Mouse (Mus musculus) limb, embryonic 14.5 days (tissue): ENCODE data around the gene Nudt17. TPM values are rescaled to one million over a fixed set of nuclear protein-coding genes. Genes with fewer than 3 reads are reported as not detected.

ENCODE experiments used
- ATAC-seq: fragments of 200-750 bp; cut with Nextera tagmentation; 2 replicates; pipeline ENCODE4 v1.8.0; 2017; ENCODE audit warnings: low read depth, moderate number of reproducible peaks, moderate TSS enrichment; ENCODE audit not compliant: low FRiP score
- DNase-seq: peaks from one replicate; pipeline ENCODE4 v3.0.0-alpha.2; 2015; ENCODE audit warnings: low spot score
- H3K27ac ChIP-seq: fragments of 300-500 bp; sonication (generic); replicated peaks from 2 replicates; pipeline ENCODE4 v1.5.1; 2014; ENCODE audit warnings: low read depth, mild to moderate bottlenecking, low read length, moderate library complexity, mixed read lengths
- H3K27me3 ChIP-seq: fragments of 300-500 bp; sonication (generic); 2 replicates; pipeline ENCODE4 v1.6.1; 2014; ENCODE audit warnings: low read length, mixed read lengths; ENCODE audit not compliant: control insufficient read depth, insufficient read depth
- H3K36me3 ChIP-seq: fragments of 300-500 bp; sonication (generic); 2 replicates; pipeline ENCODE4 v1.6.1; 2014; ENCODE audit warnings: mild to moderate bottlenecking, low read length, moderate library complexity, mixed read lengths; ENCODE audit not compliant: control insufficient read depth, insufficient read depth
- H3K4me1 ChIP-seq: fragments of 300-500 bp; sonication (generic); 2 replicates; pipeline ENCODE4 v1.6.1; 2014; ENCODE audit warnings: antibody characterized with exemption, low read length, mixed read lengths; ENCODE audit not compliant: control insufficient read depth, insufficient read depth
- H3K4me2 ChIP-seq: fragments of 300-500 bp; sonication (generic); replicated peaks from 2 replicates; pipeline ENCODE4 v1.6.1; 2014; ENCODE audit warnings: low read depth, mild to moderate bottlenecking, low read length, moderate library complexity; ENCODE audit not compliant: severe bottlenecking
- H3K4me3 ChIP-seq: fragments of 300-500 bp; sonication (generic); replicated peaks from 2 replicates; pipeline ENCODE4 v1.5.1; 2014; ENCODE audit warnings: low read length
- H3K9ac ChIP-seq: fragments of 300-500 bp; sonication (generic); 2 replicates; pipeline ENCODE4 v1.6.1; 2014; ENCODE audit warnings: mild to moderate bottlenecking, low read depth, low read length, moderate library complexity; ENCODE audit not compliant: severe bottlenecking
- H3K9me3 ChIP-seq: fragments of 300-500 bp; sonication (generic); 2 replicates; pipeline ENCODE4 v1.6.1; 2016; ENCODE audit warnings: low read length; ENCODE audit not compliant: control insufficient read depth
- POLR2A ChIP-seq: fragments of 200-500 bp; IDR thresholded peaks from 2 replicates; pipeline ENCODE4 v1.8.0; 2012; ENCODE audit warnings: inconsistent platforms, mild to moderate bottlenecking, moderate library complexity, borderline replicate concordance; ENCODE audit not compliant: insufficient read depth, insufficient read length; ENCODE audit errors: extremely low read depth
- WGBS: fragments of 180-500 bp; shearing (Covaris S2); extraction: QIAGEN DNeasy Blood & Tissue Kit; methylation state at CpG from one replicate; pipeline ENCODE4 v1.1.7; 2014; 5-methylcytosine and 5-hydroxymethylcytosine counted together
- polyA plus RNA-seq, 2 experiments: library from polyadenylated mRNA; depleted of rRNA in 1 of 2; stranded (reverse) in 1 of 2; unstranded in 1 of 2; fragments of >200 nt; fragmentation: Nextera tagmentation in 1 of 2; extraction: Ambion mirVana in 1 of 2; gene quantifications; 2 replicates each; pipeline versions ENCODE4 v1.2.1 to v1.2.3; 2012 to 2014

Nudt17 gene
- polyA plus RNA-seq, 2 experiments = 8.3 to 13.5 TPM

DNA sequence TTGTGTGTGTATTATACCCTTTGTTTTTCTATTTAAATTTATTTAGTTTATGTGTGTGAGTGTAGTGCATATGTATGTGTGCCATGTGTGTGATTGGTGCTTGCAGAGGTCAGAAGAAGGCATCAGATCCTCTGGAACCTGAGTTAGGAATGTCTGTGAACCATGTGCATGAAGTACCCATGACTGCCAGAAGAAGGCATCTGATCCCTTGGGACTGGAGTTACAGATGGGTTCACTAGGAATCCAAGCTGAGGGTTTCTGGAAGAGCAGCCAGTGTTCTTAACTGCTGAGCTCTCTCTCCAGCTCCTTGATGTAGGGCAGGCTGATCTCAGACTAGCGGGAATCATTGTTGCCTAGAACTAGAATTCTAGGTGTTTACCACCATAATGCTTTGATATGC is 29.6 kb upstream of the Nudt17 start:
- TF ChIP-seq POLR2A = no peak
- WGBS = 89% methylated on average over 1 of the region's 1 CpGs

DNA sequence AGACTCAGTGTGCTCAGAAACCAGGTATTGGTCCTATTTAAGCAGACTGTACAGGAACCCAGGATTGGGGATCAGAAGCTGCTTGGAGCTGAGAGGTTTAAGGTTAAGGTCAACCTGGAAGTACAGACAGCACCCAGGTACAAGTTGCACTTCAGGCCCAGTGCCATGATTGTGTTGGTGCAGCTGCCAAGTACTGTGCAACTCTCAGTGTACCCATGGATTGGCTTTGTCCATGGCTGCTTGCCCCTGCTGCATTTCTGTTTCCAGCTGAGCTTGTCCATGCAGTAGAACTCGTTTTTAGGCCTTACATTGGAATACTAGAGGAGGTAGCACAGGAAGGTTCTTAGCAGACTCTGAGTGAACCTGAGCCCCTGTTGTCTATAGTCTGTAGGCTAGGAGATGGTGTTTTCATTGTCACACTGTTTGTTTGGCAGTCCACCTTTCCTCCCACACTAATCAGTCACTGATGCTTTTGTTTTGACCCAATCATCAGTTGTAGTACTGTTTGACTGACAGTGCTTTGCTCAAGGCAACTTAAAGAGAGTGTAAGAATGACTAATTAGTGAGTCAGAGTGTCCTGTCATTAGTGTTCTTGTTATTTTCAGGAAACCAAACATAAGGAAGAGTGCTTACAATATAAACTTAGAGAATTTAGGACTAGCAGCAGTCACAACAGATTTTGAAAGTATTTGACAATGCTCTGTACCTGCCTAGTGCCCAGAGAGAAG is 28.8 kb upstream of the Nudt17 start:
- Histone ChIP-seq H3K4me1 (no peaks in the 10 kb centered on the region), H3K9ac (no peak overlapping the region), H3K27ac (no peak overlapping the region), H3K4me2 (no peak overlapping the region), H3K9me3 (no peaks in the 10 kb centered on the region), H3K36me3 (no peaks in the 10 kb centered on the region), H3K4me3 (no peak overlapping the region), H3K27me3 (no peaks in the 10 kb centered on the region)
- ATAC-seq (no peak), DNase-seq (no peak)
- WGBS = 56% methylated on average over 1 of the region's 1 CpGs
- TF ChIP-seq POLR2A = no peak

More for the DNA sequence above, 29.6 kb upstream of the Nudt17 start:
- no peak overlapping the region for H3K9ac ChIP-seq
- no peaks in the 10 kb centered on the region for H3K9me3 ChIP-seq
- H3K27me3 ChIP-seq = no peaks in the 10 kb centered on the region
- H3K36me3 ChIP-seq = no peaks in the 10 kb centered on the region
- no peak overlapping the region for H3K4me2 ChIP-seq
- H3K27ac ChIP-seq = no peak overlapping the region
- H3K4me3 ChIP-seq = no peak overlapping the region
- no peak for ATAC-seq
- no peak for DNase-seq
- H3K4me1 ChIP-seq = no peaks in the 10 kb centered on the region

DNA sequence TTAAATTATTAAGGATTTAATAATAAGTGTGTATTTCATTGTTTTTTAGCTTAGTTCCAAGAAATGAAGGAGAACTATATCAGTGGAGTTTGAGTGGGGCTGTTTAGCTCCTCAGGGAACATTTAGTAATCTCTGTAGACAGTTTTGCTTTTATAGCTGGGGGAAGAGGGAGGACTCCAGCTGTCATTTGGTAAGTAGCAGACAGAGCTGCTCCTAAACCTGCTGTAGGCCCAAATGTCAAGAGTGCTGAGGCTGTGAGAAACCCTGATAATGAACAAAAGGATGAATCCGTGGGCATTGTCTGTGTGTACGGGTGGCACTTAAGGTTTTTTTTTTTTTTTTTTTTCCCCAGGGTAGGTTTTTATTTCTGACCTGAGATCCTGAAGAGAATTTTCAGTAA is 26.8 kb upstream of the Nudt17 start:
- ATAC-seq (no peak), DNase-seq (no peak)
- Histone ChIP-seq H3K9me3 (no peaks in the 10 kb centered on the region), H3K9ac (no peak overlapping the region), H3K4me3 (no peak overlapping the region), H3K4me1 (no peaks in the 10 kb centered on the region), H3K36me3 (no peaks in the 10 kb centered on the region), H3K27ac (no peak overlapping the region), H3K4me2 (no peak overlapping the region), H3K27me3 (no peaks in the 10 kb centered on the region)
- 84% methylated on average over 2 of the region's 2 CpGs for WGBS
- no peak for TF ChIP-seq POLR2A

DNA sequence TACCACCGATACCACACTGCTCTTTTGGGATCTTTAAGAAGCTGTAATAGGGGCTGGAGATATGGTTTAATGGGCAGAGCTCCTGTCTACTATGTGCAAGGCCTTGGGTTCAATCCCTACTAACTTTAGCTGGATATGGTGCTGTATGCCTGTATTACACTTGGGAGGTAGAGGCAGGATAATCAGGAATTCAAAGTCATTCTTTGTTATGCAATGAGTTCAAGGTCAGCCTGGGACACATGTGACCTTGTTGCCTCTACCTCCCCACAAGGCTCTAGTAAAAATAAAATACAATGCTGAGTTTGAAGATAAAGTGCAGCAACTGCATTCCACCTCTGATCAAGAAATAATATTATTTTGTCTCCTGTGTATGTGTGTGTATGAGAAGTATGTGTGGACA is 25.6 kb upstream of the Nudt17 start:
- Histone ChIP-seq H3K4me2 (no peak overlapping the region), H3K27me3 (no peaks in the 10 kb centered on the region), H3K4me3 (no peak overlapping the region), H3K36me3 (no peaks in the 10 kb centered on the region), H3K9ac (no peak overlapping the region), H3K9me3 (no peaks in the 10 kb centered on the region), H3K27ac (no peak overlapping the region), H3K4me1 (peaks cover 1% of the 10 kb centered on the region)
- 100% methylated on average over 1 of the region's 1 CpGs for WGBS
- ATAC-seq (no peak), DNase-seq (no peak)
- no peak for TF ChIP-seq POLR2A

DNA sequence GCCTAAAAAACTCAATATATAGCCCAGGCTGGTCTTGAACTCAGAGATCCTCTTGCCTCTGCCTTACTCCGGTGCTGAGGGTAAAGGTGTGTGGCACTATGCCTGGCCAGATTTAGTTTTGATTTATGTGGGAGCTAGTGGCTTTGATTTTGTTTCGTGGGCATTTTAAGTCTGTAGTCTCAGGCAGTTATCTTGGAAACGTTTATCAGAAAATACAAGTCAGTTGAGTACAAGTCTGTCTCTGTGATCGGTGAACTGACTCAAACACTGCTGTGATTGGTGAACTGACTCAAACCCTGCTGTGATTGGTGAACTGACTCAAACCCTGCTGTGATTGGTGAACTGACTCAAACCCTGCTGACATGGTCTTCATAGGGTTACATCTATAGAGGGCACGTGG is 22.4 kb upstream of the Nudt17 start:
- H3K36me3 ChIP-seq = no peaks in the 10 kb centered on the region
- H3K4me1 ChIP-seq = peaks cover 11% of the 10 kb centered on the region
- TF ChIP-seq POLR2A = no peak
- no peak overlapping the region for H3K4me2 ChIP-seq
- no peak overlapping the region for H3K4me3 ChIP-seq
- DNase-seq (no peak), ATAC-seq (no peak)
- no peak overlapping the region for H3K27ac ChIP-seq
- no peaks in the 10 kb centered on the region for H3K27me3 ChIP-seq
- H3K9me3 ChIP-seq = no peaks in the 10 kb centered on the region
- 80% methylated on average over 5 of the region's 5 CpGs for WGBS
- H3K9ac ChIP-seq = no peak overlapping the region
